Mouse (Mus musculus) midbrain, embryonic 14.5 days (tissue): ENCODE measurements at regions not wholly inside any gene's neighbourhood (a gene's known extent, or its start where the extent isn't known, plus 50 kb on each side); places are given as distances from the start of the nearest gene placed in this dataset.
A peak's percentile ranks its signal among the peaks of the same experiment; 100 is the strongest.

Source experiments
- ATAC-seq: fragments of 200-750 bp; cut with Nextera tagmentation; 2 replicates; pipeline ENCODE4 v1.8.0; 2017; ENCODE audit warnings: moderate number of reproducible peaks, moderate library complexity; ENCODE audit not compliant: low FRiP score, low TSS enrichment
- DNase-seq: peaks from one replicate; pipeline ENCODE4 v3.0.0-alpha.2; 2015
- H3K27ac ChIP-seq: fragments of 300-500 bp; sonication (generic); replicated peaks from 2 replicates; pipeline ENCODE4 v1.5.1; 2014; ENCODE audit warnings: mild to moderate bottlenecking, low read depth, low read length, moderate library complexity
- H3K27me3 ChIP-seq: fragments of 300-500 bp; sonication (generic); 2 replicates; pipeline ENCODE4 v1.6.1; 2014; ENCODE audit warnings: low read length, control low read depth, mixed read lengths; ENCODE audit not compliant: control insufficient read depth, insufficient read depth
- H3K36me3 ChIP-seq: fragments of 300-500 bp; sonication (generic); 2 replicates; pipeline ENCODE4 v1.6.1; 2014; ENCODE audit warnings: low read length, control low read depth; ENCODE audit not compliant: control insufficient read depth, insufficient read depth
- H3K4me1 ChIP-seq: fragments of 300-500 bp; sonication (generic); 2 replicates; pipeline ENCODE4 v1.6.1; 2014; ENCODE audit warnings: mild to moderate bottlenecking, antibody characterized with exemption, low read length, control low read depth; ENCODE audit not compliant: control insufficient read depth, insufficient read depth
- H3K4me2 ChIP-seq: fragments of 300-500 bp; sonication (generic); 2 replicates; pipeline ENCODE4 v1.6.1; 2014; ENCODE audit warnings: mild to moderate bottlenecking, low read length, moderate library complexity
- H3K4me3 ChIP-seq: fragments of 300-500 bp; sonication (generic); replicated peaks from 2 replicates; pipeline ENCODE4 v1.5.1; 2014; ENCODE audit warnings: low read depth, low read length
- H3K9ac ChIP-seq: fragments of 300-500 bp; sonication (generic); replicated peaks from 2 replicates; pipeline ENCODE4 v1.6.1; 2014; ENCODE audit warnings: mild to moderate bottlenecking, low read length, moderate library complexity
- H3K9me3 ChIP-seq: fragments of 300-500 bp; sonication (generic); 2 replicates; pipeline ENCODE4 v1.6.1; 2016; ENCODE audit warnings: low read length, control low read depth, mixed read lengths; ENCODE audit not compliant: control insufficient read depth
- WGBS: fragments of 180-500 bp; shearing (Covaris S2); extraction: QIAGEN DNeasy Blood & Tissue Kit; methylation state at CpG from one replicate; pipeline ENCODE4 v1.1.7; 2014; 5-methylcytosine and 5-hydroxymethylcytosine counted together

DNA sequence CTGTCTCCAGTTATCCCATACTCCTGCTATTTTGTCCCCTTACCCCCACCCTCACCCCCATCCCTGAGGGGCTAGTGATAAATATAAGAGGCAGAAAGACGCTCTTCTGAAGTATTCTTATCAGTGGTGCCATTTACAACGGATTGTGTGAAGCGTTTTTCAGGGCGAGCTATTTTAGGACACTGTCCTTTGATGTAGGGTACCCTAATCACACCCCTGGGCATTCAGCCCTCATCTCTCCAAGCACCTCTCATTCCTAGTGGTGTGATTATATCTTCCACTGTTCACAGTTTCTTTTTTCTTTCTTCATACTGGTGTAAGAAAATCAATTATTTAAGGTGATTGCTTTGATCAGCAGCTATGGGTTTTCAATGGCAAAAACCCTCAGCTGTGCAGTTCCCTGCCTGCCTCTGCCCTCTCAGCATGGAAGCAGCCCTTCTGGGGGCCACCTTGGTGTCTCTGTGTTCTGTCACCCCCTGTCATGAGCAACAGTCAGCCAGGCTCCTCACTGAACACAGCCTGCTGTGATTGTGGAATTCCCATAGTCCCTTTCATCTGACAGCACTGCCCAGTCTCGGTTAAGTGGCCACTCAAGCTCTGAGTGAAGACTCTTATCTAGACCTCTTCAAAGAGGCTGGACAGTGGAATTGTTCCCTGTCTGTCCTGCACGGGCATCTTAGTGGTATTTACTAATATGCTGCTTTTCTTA, 196.7 kb upstream of the Id2 start:
- ATAC-seq (peak; percentile 46), DNase-seq (peak; percentile 45)
- WGBS: 25% methylated on average over 6 of the region's 6 CpGs
- Histone ChIP-seq H3K27me3 (no peaks in the 10 kb centered on the region), H3K4me1 (peaks cover 9% of the 10 kb centered on the region), H3K4me2 (no peak overlapping the region), H3K9ac (no peak overlapping the region), H3K4me3 (no peak overlapping the region), H3K36me3 (no peaks in the 10 kb centered on the region), H3K9me3 (no peaks in the 10 kb centered on the region), H3K27ac (0 out of 2 replicates have a peak overlapping the region, but pooled peaks have one; percentile 37)

- no peaks in the 10 kb centered on the region for H3K9me3 ChIP-seq
- H3K9ac ChIP-seq: no peak overlapping the region
- WGBS: 86% methylated on average over 2 of the region's 2 CpGs
- H3K4me3 ChIP-seq: no peak overlapping the region
- ATAC-seq (no peak), DNase-seq (no peak)
- no peak overlapping the region for H3K27ac ChIP-seq
- no peak overlapping the region for H3K4me2 ChIP-seq
- H3K4me1 ChIP-seq: peaks cover 9% of the 10 kb centered on the region
- no peaks in the 10 kb centered on the region for H3K36me3 ChIP-seq
- H3K27me3 ChIP-seq: no peaks in the 10 kb centered on the region
Observed at GRCm38 (mm10) chr12:25289381-25289780, 192.4 kb upstream of the Id2 start.

DNA sequence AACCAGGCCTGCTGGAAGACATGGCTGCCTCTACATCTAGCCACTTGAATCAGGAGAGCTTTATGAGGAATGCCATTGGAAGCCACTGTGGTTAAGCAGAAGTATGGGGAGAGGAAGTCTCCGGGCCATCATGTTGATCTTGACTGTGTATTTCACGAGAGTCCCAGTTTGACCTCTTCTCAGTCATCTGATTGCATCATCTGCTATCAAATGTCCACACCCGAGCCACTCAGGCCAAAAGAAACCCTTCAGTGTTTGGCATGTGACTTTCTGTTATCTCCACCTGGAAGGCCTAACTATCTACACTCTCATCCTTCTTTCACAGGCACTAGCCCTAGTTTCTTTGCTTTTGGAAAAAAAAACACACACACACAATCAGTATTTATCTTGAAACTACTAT, 186.9 kb upstream of the Id2 start:
- no peaks in the 10 kb centered on the region for H3K9me3 ChIP-seq
- H3K27ac ChIP-seq: no peak overlapping the region
- no peak overlapping the region for H3K9ac ChIP-seq
- no peak for ATAC-seq
- no peaks in the 10 kb centered on the region for H3K27me3 ChIP-seq
- H3K36me3 ChIP-seq: no peaks in the 10 kb centered on the region
- no peak overlapping the region for H3K4me3 ChIP-seq
- no peak overlapping the region for H3K4me2 ChIP-seq
- no peak for DNase-seq
- WGBS: 85% methylated on average over 3 of the region's 3 CpGs
- no peaks in the 10 kb centered on the region for H3K4me1 ChIP-seq

DNA sequence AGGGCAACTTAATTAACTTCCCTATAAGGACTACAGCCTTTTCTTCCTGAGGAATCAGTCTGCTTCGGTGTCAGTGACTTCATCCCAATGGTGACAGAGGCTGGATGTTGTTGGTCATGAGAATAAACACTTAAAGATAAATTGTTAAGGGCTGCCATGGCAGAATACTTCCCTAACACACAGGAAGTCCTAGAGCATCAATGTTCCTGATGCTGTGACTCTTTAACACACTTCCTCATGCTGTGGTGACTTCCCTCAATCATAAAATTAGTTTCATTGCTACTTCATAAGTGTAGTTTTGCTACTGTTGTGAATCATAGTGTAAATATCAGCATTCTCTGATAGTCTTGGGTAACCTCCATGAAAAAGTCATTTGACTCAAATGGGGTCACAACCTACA, 184.5 kb upstream of the Id2 start:
- ATAC-seq (no peak), DNase-seq (no peak)
- 54% methylated on average over 1 of the region's 1 CpGs for WGBS
- H3K4me3 ChIP-seq: no peak overlapping the region
- H3K36me3 ChIP-seq: no peaks in the 10 kb centered on the region
- no peaks in the 10 kb centered on the region for H3K27me3 ChIP-seq
- no peak overlapping the region for H3K27ac ChIP-seq
- no peak overlapping the region for H3K9ac ChIP-seq
- no peaks in the 10 kb centered on the region for H3K4me1 ChIP-seq
- H3K4me2 ChIP-seq: no peak overlapping the region
- H3K9me3 ChIP-seq: no peaks in the 10 kb centered on the region

DNA sequence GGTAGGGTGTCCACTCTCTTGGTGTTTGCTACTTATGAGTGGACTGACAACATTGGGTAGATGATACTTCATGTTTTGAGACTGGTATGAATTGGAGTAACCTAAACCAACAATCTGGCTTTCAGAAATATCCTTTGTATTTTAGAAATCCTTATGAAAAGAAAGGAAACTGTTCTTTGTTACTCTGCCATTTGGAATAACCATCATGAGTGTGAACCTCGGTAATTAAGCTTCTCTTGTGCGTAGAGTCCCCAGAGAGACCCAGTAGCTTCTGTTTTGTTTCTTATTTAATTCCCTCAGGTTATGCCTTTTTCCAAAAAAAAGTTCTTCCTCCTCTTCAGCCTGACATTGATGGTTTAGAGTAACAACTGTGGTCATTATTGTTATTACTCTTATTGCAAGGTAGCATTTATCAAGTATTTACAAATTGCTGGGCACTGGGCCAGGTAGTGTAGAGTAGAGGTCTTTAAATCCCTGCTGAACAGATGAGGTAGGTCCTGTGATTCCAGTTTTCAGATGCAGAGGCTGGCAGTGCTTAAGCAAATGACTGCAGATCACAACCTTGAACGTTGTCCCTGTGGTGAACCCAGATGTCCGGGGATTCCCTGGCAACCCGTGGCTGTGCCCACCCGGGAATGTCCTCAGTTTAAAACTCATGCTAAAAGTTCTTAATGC, 176.8 kb upstream of the Id2 start:
- no peak overlapping the region for H3K27ac ChIP-seq
- no peak overlapping the region for H3K4me2 ChIP-seq
- no peak overlapping the region for H3K4me3 ChIP-seq
- no peaks in the 10 kb centered on the region for H3K27me3 ChIP-seq
- DNase-seq (no peak), ATAC-seq (no peak)
- 80% methylated on average over 6 of the region's 6 CpGs for WGBS
- no peaks in the 10 kb centered on the region for H3K4me1 ChIP-seq
- H3K36me3 ChIP-seq: no peaks in the 10 kb centered on the region
- H3K9ac ChIP-seq: no peak overlapping the region
- H3K9me3 ChIP-seq: no peaks in the 10 kb centered on the region

GRCm38 (mm10) chr12:25272752-25273125, 175.8 kb upstream of the Id2 start:
- no peak overlapping the region for H3K4me2 ChIP-seq
- DNase-seq (no peak), ATAC-seq (no peak)
- no peak overlapping the region for H3K9ac ChIP-seq
- H3K27ac ChIP-seq: no peak overlapping the region
- H3K4me3 ChIP-seq: no peak overlapping the region
- no peaks in the 10 kb centered on the region for H3K9me3 ChIP-seq
- no peaks in the 10 kb centered on the region for H3K27me3 ChIP-seq
- no peaks in the 10 kb centered on the region for H3K36me3 ChIP-seq
- WGBS: 90% methylated on average over 3 of the region's 3 CpGs
- no peaks in the 10 kb centered on the region for H3K4me1 ChIP-seq

DNA sequence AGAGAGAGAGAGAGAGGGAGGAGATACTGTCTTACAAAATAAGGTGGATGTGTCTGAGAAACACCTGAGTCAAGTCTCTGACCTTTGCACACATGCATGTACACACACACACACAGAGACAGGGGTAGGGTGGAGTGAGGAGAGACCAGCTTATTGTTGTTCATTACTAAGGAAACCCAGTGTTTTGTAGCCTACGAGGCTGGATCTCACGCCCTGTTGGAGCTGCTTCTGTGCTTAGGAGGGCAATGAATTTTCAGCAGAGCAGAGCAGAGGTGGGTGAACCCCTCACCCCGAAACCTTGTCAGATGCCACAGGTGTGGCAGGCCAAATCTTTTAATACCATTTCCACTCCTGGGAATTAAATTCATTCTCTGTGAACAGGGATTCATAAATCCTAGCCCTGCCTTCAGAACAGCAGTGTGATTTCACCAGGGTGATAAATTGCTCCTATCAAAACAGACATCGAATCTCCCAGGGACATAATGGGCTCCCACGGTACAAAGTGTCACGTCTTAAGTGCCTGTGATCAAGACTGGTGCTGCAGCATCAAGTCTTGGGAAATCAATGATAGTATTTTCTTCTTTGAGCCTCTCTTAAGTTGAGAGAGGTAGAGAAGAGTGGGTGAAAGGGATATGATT, 175.3 kb upstream of the Id2 start:
- DNase-seq: no peak
- Histone ChIP-seq H3K4me2 (no peak overlapping the region), H3K4me3 (no peak overlapping the region), H3K27ac (no peak overlapping the region), H3K4me1 (no peaks in the 10 kb centered on the region), H3K27me3 (no peaks in the 10 kb centered on the region), H3K9ac (no peak overlapping the region), H3K9me3 (no peaks in the 10 kb centered on the region), H3K36me3 (no peaks in the 10 kb centered on the region)
- 54% methylated on average over 6 of the region's 6 CpGs for WGBS
- no peak for ATAC-seq

- Histone ChIP-seq H3K4me2 (no peak overlapping the region), H3K9me3 (no peaks in the 10 kb centered on the region), H3K4me3 (no peak overlapping the region), H3K9ac (no peak overlapping the region), H3K36me3 (no peaks in the 10 kb centered on the region), H3K4me1 (no peaks in the 10 kb centered on the region), H3K27me3 (no peaks in the 10 kb centered on the region), H3K27ac (no peak overlapping the region)
- 74% methylated on average over 3 of the region's 3 CpGs for WGBS
- ATAC-seq (no peak), DNase-seq (no peak)
Observed at GRCm38 (mm10) chr12:25269878-25270277, 172.9 kb upstream of the Id2 start.
